ENCODE assay signal across 8 mouse cellular contexts in genomic region chr15:80233053-80233452, GRCm38 (mm10). TPM values are rescaled to one million over a fixed set of nuclear protein-coding genes. Genes with fewer than 3 reads are reported as not detected.
DNase-seq lines count a peak whose midpoint lies in the region; ATAC-seq and TF ChIP-seq lines count a peak whose summit lies in the region.

No protein-coding gene starts in this region.

- no peak overlapping the region; the same call in 1 of the 2 replicates for H3K4me2 ChIP-seq in embryonic facial prominence, embryonic 15.5 days (replicated peaks)
- H3K4me2 ChIP-seq in intestine, postnatal 0 days (replicated peaks; ENCODE audit: low read depth) = no peak overlapping the region
- H3K4me2 ChIP-seq in neural tube, embryonic 13.5 days = peak overlapping the region; percentile 93; the same call in 1 of the 2 replicates

- no peaks in the 10 kb centered on the region for H3K9me3 ChIP-seq in embryonic facial prominence, embryonic 15.5 days (replicated peaks)
- no peaks in the 10 kb centered on the region for H3K9me3 ChIP-seq in intestine, postnatal 0 days (ENCODE audit: control insufficient read depth)
- H3K9me3 ChIP-seq in neural tube, embryonic 13.5 days = no peaks in the 10 kb centered on the region

- 68% methylated on average over 4 of the region's 4 CpGs for WGBS in lung, adult 2 months
- WGBS in embryonic facial prominence, embryonic 15.5 days = 57% methylated on average over 4 of the region's 4 CpGs
- 74% methylated on average over 4 of the region's 4 CpGs for WGBS in intestine, postnatal 0 days
- WGBS in neural tube, embryonic 13.5 days = 66% methylated on average over 4 of the region's 4 CpGs

- H3K4me1 ChIP-seq in lung, adult 2 months (ENCODE audit: control insufficient read depth, insufficient read depth, low read length) = no peaks in the 10 kb centered on the region
- H3K4me1 ChIP-seq in embryonic facial prominence, embryonic 15.5 days = peaks cover 18% of the 10 kb centered on the region
- H3K4me1 ChIP-seq in intestine, postnatal 0 days (replicated peaks; ENCODE audit: control insufficient read depth, insufficient read depth, low read length) = no peaks in the 10 kb centered on the region; the same call in 1 of the 2 replicates
- H3K4me1 ChIP-seq in neural tube, embryonic 13.5 days (replicated peaks) = peaks cover 30% of the 10 kb centered on the region

- no peak for TF ChIP-seq CTCF in lung, adult 2 months (IDR thresholded peaks at IDR 0.05; ENCODE audit: insufficient read depth, low read length)
- no peak for TF ChIP-seq CTCF in intestine, postnatal 0 days (IDR thresholded peaks at IDR 0.05; ENCODE audit: low read depth)

- peaks cover 22% of the 10 kb centered on the region for H3K36me3 ChIP-seq in embryonic facial prominence, embryonic 15.5 days
- H3K36me3 ChIP-seq in intestine, postnatal 0 days (ENCODE audit: control insufficient read depth, insufficient read depth) = peaks cover 24% of the 10 kb centered on the region
- H3K36me3 ChIP-seq in neural tube, embryonic 13.5 days = peaks cover 24% of the 10 kb centered on the region

- no peaks in the 10 kb centered on the region for H3K27me3 ChIP-seq in embryonic facial prominence, embryonic 15.5 days
- no peaks in the 10 kb centered on the region for H3K27me3 ChIP-seq in intestine, postnatal 0 days (replicated peaks; ENCODE audit: control insufficient read depth, insufficient read depth, low read length)
- no peaks in the 10 kb centered on the region for H3K27me3 ChIP-seq in neural tube, embryonic 13.5 days

- no peak for TF ChIP-seq POLR2A in lung, adult 2 months (IDR thresholded peaks at IDR 0.05; ENCODE audit: borderline replicate concordance, extremely low read depth, low read depth, low read length)

- ATAC-seq in embryonic facial prominence, embryonic 15.5 days (ENCODE audit: insufficient number of reproducible peaks, low FRiP score, low TSS enrichment, low read depth) = no peak
- no peak for ATAC-seq in intestine, postnatal 0 days
- ATAC-seq in neural tube, embryonic 13.5 days (ENCODE audit: low read depth) = peak; percentile 48

- no peak overlapping the region for H3K9ac ChIP-seq in embryonic facial prominence, embryonic 15.5 days
- H3K9ac ChIP-seq in intestine, postnatal 0 days (ENCODE audit: low read depth, low read length) = no peak overlapping the region
- peak overlapping the region; percentile 91 for H3K9ac ChIP-seq in neural tube, embryonic 13.5 days

- peak overlapping the region; percentile 83 for H3K27ac ChIP-seq in embryonic facial prominence, embryonic 15.5 days (replicated peaks)
- peak overlapping the region; percentile 85 for H3K27ac ChIP-seq in intestine, postnatal 0 days (ENCODE audit: low read depth, low read length)
- peak overlapping the region; percentile 87 for H3K27ac ChIP-seq in neural tube, embryonic 13.5 days (replicated peaks)

- peak; percentile 14 for DNase-seq in lung, adult 2 months
- no peak for DNase-seq in lung, postnatal 4 days
- no peak for DNase-seq in ovary, adult 18-20 months (ENCODE audit: low spot score)
- DNase-seq in adipocyte (ENCODE audit: low spot score) = no peak
- DNase-seq in cerebellum, postnatal 25 days = no peak

- no peak overlapping the region for H3K4me3 ChIP-seq in lung, adult 2 months (replicated peaks; ENCODE audit: extremely low read depth, low read depth, low read length)
- H3K4me3 ChIP-seq in embryonic facial prominence, embryonic 15.5 days (replicated peaks) = peak overlapping the region; percentile 91; the same call in 1 of the 2 replicates
- H3K4me3 ChIP-seq in intestine, postnatal 0 days (ENCODE audit: low read depth, low read length) = no peak overlapping the region
- H3K4me3 ChIP-seq in neural tube, embryonic 13.5 days = peak overlapping the region; percentile 91; the same call in 1 of the 2 replicates

RNA-seq across cellular contexts. Expression of gene Mief1, which starts 0.8 kb away (rescaled TPM):
- polyA plus RNA-seq in lung, adult 2 months (2012; rRNA removed) = 10.7 and 14.6 TPM in 2 replicates
- 26.4 and 27.8 TPM in 2 replicates for polyA plus RNA-seq in embryonic facial prominence, embryonic 15.5 days (2015; fragmentation: Nextera tagmentation; extraction: Ambion mirVana)
- 12.0 and 14.2 TPM in 2 replicates for polyA plus RNA-seq in intestine, postnatal 0 days (2015; fragmentation: Nextera tagmentation; extraction: Ambion mirVana)
- 37.8 and 39.1 TPM in 2 replicates for polyA plus RNA-seq in neural tube, embryonic 13.5 days (2015; fragmentation: Nextera tagmentation; extraction: Ambion mirVana)

RNA-seq across cellular contexts. Expression of gene AC140267.1, which starts 2.6 kb away (rescaled TPM):
- not detected in 2 replicates for polyA plus RNA-seq in lung, adult 2 months (2012; rRNA removed)
- not detected in 2 replicates for polyA plus RNA-seq in embryonic facial prominence, embryonic 15.5 days (2015; fragmentation: Nextera tagmentation; extraction: Ambion mirVana)
- not detected in 2 replicates for polyA plus RNA-seq in intestine, postnatal 0 days (2015; fragmentation: Nextera tagmentation; extraction: Ambion mirVana)
- polyA plus RNA-seq in neural tube, embryonic 13.5 days (2015; fragmentation: Nextera tagmentation; extraction: Ambion mirVana) = 3.7 TPM in 1 of 2 replicates, not detected in the other

RNA-seq across cellular contexts. Expression of gene Atf4, which starts 21.9 kb away (rescaled TPM):
- 142 and 154 TPM in 2 replicates for polyA plus RNA-seq in lung, adult 2 months (2012; rRNA removed)
- 141 and 145 TPM in 2 replicates for polyA plus RNA-seq in embryonic facial prominence, embryonic 15.5 days (2015; fragmentation: Nextera tagmentation; extraction: Ambion mirVana)
- 95.2 and 106 TPM in 2 replicates for polyA plus RNA-seq in intestine, postnatal 0 days (2015; fragmentation: Nextera tagmentation; extraction: Ambion mirVana)
- polyA plus RNA-seq in neural tube, embryonic 13.5 days (2015; fragmentation: Nextera tagmentation; extraction: Ambion mirVana) = 114 TPM in 2 replicates

RNA-seq across cellular contexts. Expression of gene Rps19bp1, which starts 31.1 kb away (rescaled TPM):
- polyA plus RNA-seq in lung, adult 2 months (2012; rRNA removed) = 14.4 and 15.6 TPM in 2 replicates
- 53.5 and 54.6 TPM in 2 replicates for polyA plus RNA-seq in embryonic facial prominence, embryonic 15.5 days (2015; fragmentation: Nextera tagmentation; extraction: Ambion mirVana)
- polyA plus RNA-seq in intestine, postnatal 0 days (2015; fragmentation: Nextera tagmentation; extraction: Ambion mirVana) = 48.4 and 49.3 TPM in 2 replicates
- polyA plus RNA-seq in neural tube, embryonic 13.5 days (2015; fragmentation: Nextera tagmentation; extraction: Ambion mirVana) = 65.2 and 74.2 TPM in 2 replicates

RNA-seq across cellular contexts. Expression of gene Cacna1i, which starts 54.0 kb away (rescaled TPM):
- polyA plus RNA-seq in lung, adult 2 months (2012; rRNA removed) = 0.80 and 1.2 TPM in 2 replicates
- 0.03 and 0.05 TPM in 2 replicates for polyA plus RNA-seq in embryonic facial prominence, embryonic 15.5 days (2015; fragmentation: Nextera tagmentation; extraction: Ambion mirVana)
- 0.03 TPM in 1 of 2 replicates, not detected in the other for polyA plus RNA-seq in intestine, postnatal 0 days (2015; fragmentation: Nextera tagmentation; extraction: Ambion mirVana)
- polyA plus RNA-seq in neural tube, embryonic 13.5 days (2015; fragmentation: Nextera tagmentation; extraction: Ambion mirVana) = 0.23 and 0.24 TPM in 2 replicates

Comparison
In these comparisons a context has a peak if more than half of its experiments do, and no peak if none do; other contexts are left out.
1. H3K4me3 ChIP-seq: peak in embryonic facial prominence, embryonic 15.5 days (single experiment) and neural tube, embryonic 13.5 days (single experiment); none in lung, adult 2 months (single experiment) and intestine, postnatal 0 days (single experiment).
2. Peak in every context shown above with its lines, with median percentiles within 50 percentile points of each other: H3K27ac ChIP-seq.